Mouse (Mus musculus) midbrain, postnatal 0 days (tissue): Measurements from ENCODE around the gene Hapln2. TPM values are rescaled to one million over a fixed set of nuclear protein-coding genes. Genes with fewer than 3 reads are reported as not detected.
A peak's percentile ranks its signal among the peaks of the same experiment; 100 is the strongest.

Experiments
- ATAC-seq: fragments of 200-750 bp; cut with Nextera tagmentation; 2 replicates; pipeline ENCODE4 v1.8.0; 2017; ENCODE audit warnings: moderate number of reproducible peaks, mild to moderate bottlenecking, moderate TSS enrichment, moderate library complexity; ENCODE audit not compliant: low FRiP score
- DNase-seq: peaks from one replicate; pipeline ENCODE4 v3.0.0-alpha.2; 2015; ENCODE audit warnings: low spot score
- H3K27ac ChIP-seq: fragments of 300-500 bp; sonication (generic); 2 replicates; pipeline ENCODE4 v1.5.1; 2014; ENCODE audit warnings: low read depth, mild to moderate bottlenecking, low read length, mixed read lengths
- H3K27me3 ChIP-seq: fragments of 300-500 bp; sonication (generic); 2 replicates; pipeline ENCODE4 v1.6.1; 2014; ENCODE audit warnings: low read length, control low read depth, mixed read lengths; ENCODE audit not compliant: insufficient read depth
- H3K36me3 ChIP-seq: fragments of 300-500 bp; sonication (generic); 2 replicates; pipeline ENCODE4 v1.6.1; 2014; ENCODE audit warnings: low read length, control low read depth, mixed read lengths; ENCODE audit not compliant: insufficient read depth
- H3K4me1 ChIP-seq: fragments of 300-500 bp; sonication (generic); 2 replicates; pipeline ENCODE4 v1.6.1; 2014; ENCODE audit warnings: mild to moderate bottlenecking, control low read depth, antibody characterized with exemption, low read length, mixed read lengths; ENCODE audit not compliant: insufficient read depth
- H3K4me2 ChIP-seq: fragments of 300-500 bp; sonication (generic); 2 replicates; pipeline ENCODE4 v1.6.1; 2014; ENCODE audit warnings: low read depth, mild to moderate bottlenecking, low read length, mixed read lengths; ENCODE audit not compliant: poor library complexity, severe bottlenecking
- H3K4me3 ChIP-seq: fragments of 300-500 bp; sonication (generic); 2 replicates; pipeline ENCODE4 v1.5.1; 2014; ENCODE audit warnings: low read depth, mild to moderate bottlenecking, low read length, moderate library complexity
- H3K9ac ChIP-seq: fragments of 300-500 bp; sonication (generic); replicated peaks from 2 replicates; pipeline ENCODE4 v1.6.1; 2014; ENCODE audit warnings: mild to moderate bottlenecking, low read length, moderate library complexity, mixed read lengths; ENCODE audit not compliant: poor library complexity, severe bottlenecking
- H3K9me3 ChIP-seq: fragments of 300-500 bp; sonication (generic); 2 replicates; pipeline ENCODE4 v1.6.1; 2016; ENCODE audit warnings: low read length, control low read depth
- CTCF ChIP-seq: IDR thresholded peaks from 2 replicates; pipeline ENCODE4 v1.5.1; 2016; ENCODE audit warnings: antibody characterized with exemption, mild to moderate bottlenecking
- WGBS: fragments of 180-500 bp; shearing (Covaris S2); extraction: QIAGEN DNeasy Blood & Tissue Kit; methylation state at CpG from one replicate; pipeline ENCODE4 v1.1.7; 2014; 5-methylcytosine and 5-hydroxymethylcytosine counted together
- polyA plus RNA-seq: library from polyadenylated mRNA; unstranded; fragments of >200 nt; fragmentation: Nextera tagmentation; extraction: Ambion mirVana; gene quantifications from 2 replicates; pipeline ENCODE4 v1.2.1, GENCODE M21; 2015
- total RNA-seq: library from RNA; depleted of rRNA; stranded (reverse); fragments of >200 nt; gene quantifications from 2 replicates; pipeline ENCODE4 v1.2.3, GENCODE M21; 2014

Hapln2 gene
- total and polyA plus RNA-seq, 2 experiments from 2014 or later: 0.85 to 3.0 TPM

DNA sequence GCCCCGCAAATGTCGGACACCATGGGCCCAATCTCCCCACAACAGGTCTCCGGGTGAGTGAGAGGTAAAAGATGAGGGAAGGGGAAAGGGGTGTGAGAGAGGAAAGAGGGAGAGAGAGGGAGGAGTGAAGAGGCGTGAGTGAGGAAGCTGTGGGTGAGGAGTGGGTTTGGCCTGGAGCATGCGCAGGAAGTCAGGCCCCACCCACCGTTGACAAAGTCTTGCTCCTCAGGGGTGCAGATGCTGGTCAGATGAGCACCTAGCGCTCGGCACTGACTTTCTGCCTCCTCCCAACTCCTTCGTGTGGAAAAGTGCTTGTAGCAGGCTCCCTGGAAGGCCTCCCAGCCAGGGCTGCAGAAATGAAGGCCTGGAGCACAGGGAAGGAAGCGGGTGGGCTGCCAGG, 37.4 kb downstream of the Hapln2 start:
- ATAC-seq: no peak
- TF ChIP-seq CTCF: no peak
- WGBS: 32% methylated on average over 10 of the region's 10 CpGs
- no peak overlapping the region for H3K9ac ChIP-seq
- no peaks in the 10 kb centered on the region for H3K9me3 ChIP-seq
- H3K36me3 ChIP-seq: peaks cover 3% of the 10 kb centered on the region; the same call in 1 of the 2 replicates
- peaks cover 3% of the 10 kb centered on the region; the same call in 1 of the 2 replicates for H3K4me1 ChIP-seq
- no peak overlapping the region for H3K4me3 ChIP-seq
- H3K27me3 ChIP-seq: peaks cover 16% of the 10 kb centered on the region
- no peak for DNase-seq
- no peak overlapping the region for H3K4me2 ChIP-seq
- H3K27ac ChIP-seq: no peak overlapping the region

GRCm38 (mm10) chr3:87988068-87988467, 39.3 kb downstream of the Hapln2 start:
- 9% methylated on average over 15 of the region's 15 CpGs for WGBS
- Histone ChIP-seq H3K9ac (peak overlapping the region; percentile 48), H3K4me1 (peaks cover 7% of the 10 kb centered on the region; the same call in 1 of the 2 replicates), H3K27me3 (peaks cover 2% of the 10 kb centered on the region; the same call in 1 of the 2 replicates), H3K9me3 (no peaks in the 10 kb centered on the region), H3K4me2 (peak overlapping the region; percentile 61), H3K36me3 (no peaks in the 10 kb centered on the region), H3K27ac (peak overlapping the region; percentile 65), H3K4me3 (peak overlapping the region; percentile 32)
- DNase-seq (no peak), ATAC-seq (0 out of 2 replicates have a peak, but pooled peaks have one; percentile 0)
- peak; percentile 37 for TF ChIP-seq CTCF

- Histone ChIP-seq H3K4me1 (peaks cover 11% of the 10 kb centered on the region; the same call in 1 of the 2 replicates), H3K36me3 (no peaks in the 10 kb centered on the region), H3K9me3 (no peaks in the 10 kb centered on the region), H3K27me3 (no peaks in the 10 kb centered on the region), H3K4me2 (peak overlapping the region; percentile 61), H3K4me3 (peak overlapping the region; percentile 32), H3K27ac (peak overlapping the region; percentile 65), H3K9ac (peak overlapping the region; percentile 48)
- WGBS: 1% methylated on average over 15 of the region's 15 CpGs
- peak; percentile 90 for DNase-seq
- no peak; the same call in 1 of the 2 replicates for TF ChIP-seq CTCF
- ATAC-seq: peak; percentile 77
Observed at GRCm38 (mm10) chr3:87987633-87988032, 39.8 kb downstream of the Hapln2 start.

DNA sequence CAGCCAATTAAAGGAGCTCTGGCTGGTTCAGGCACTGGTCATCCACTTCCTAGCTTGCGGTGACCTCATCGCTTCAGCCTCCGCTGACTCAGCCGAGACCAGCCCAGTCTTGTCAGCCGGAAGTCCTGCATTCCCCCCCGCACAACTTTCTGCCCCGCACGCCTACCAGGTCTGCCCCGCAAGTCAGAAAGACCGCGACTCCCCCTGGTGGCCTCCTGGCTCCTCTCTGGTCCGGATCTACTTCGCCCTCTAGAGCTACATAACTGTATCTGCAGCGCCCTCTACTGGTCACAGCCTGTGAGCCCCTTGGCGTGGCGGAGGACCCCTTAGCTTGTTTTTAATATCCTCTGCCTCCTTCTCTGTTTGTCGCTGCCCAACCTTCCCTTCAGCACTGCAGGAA, 40.5 kb downstream of the Hapln2 start:
- DNase-seq (peak; percentile 98), ATAC-seq (peak; percentile 80)
- Histone ChIP-seq H3K27me3 (no peaks in the 10 kb centered on the region), H3K4me2 (peak overlapping the region; percentile 61), H3K9ac (peak overlapping the region; percentile 48; the same call in 1 of the 2 replicates), H3K36me3 (no peaks in the 10 kb centered on the region), H3K9me3 (no peaks in the 10 kb centered on the region), H3K27ac (peak overlapping the region; percentile 65), H3K4me1 (peaks cover 15% of the 10 kb centered on the region; the same call in 1 of the 2 replicates), H3K4me3 (peak overlapping the region; percentile 32)
- whole genome bisulfite sequencing: 0% methylated on average over 17 of the region's 17 CpGs
- TF ChIP-seq CTCF: peak; percentile 99

DNA sequence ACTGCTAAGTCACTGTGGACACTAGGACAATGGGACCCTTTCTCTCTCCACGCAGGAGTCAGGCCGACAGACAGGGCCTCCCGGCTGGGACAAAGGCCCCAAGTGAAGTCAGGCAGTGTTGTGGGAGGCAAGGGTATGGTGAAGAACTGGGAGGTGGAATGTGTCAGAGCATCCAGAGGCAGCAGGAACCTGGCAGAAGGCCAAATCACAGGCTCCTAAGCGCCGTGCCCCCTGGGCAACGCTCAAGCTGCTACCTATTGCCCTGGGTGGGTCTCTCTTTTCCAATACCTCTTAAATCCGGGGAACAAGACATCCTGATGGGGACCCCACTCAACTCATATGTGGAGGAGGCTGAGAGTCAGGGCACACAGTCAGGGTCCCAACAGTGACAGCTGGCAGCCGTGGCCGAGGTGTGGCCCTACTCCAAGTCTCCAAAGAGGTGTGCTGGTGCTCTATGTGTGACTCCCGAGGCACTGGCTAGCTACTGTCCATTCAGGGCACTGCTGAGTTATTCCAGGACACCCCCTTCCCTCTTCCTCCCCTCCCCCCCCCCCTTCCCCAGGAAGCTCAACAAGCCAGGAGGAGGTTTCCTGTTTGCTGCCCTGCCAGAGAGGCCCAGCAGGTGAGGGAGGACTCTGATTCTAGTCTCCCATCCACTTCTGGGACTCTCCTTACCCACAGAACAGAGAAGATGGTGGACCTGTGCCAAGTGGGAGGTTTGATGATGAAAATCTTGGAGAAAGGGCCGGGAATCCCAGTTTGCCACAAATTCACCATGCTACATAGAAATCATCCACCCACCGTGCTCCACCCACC, 41.7 kb downstream of the Hapln2 start:
- ATAC-seq (no peak), DNase-seq (no peak)
- Histone ChIP-seq H3K27me3 (no peaks in the 10 kb centered on the region), H3K27ac (no peak overlapping the region), H3K9ac (no peak overlapping the region), H3K4me3 (no peak overlapping the region), H3K4me1 (peaks cover 15% of the 10 kb centered on the region; the same call in 1 of the 2 replicates), H3K36me3 (no peaks in the 10 kb centered on the region), H3K9me3 (no peaks in the 10 kb centered on the region), H3K4me2 (no peak overlapping the region)
- WGBS: 23% methylated on average over 12 of the region's 12 CpGs
- no peak for TF ChIP-seq CTCF

GRCm38 (mm10) chr3:87984094-87984493, 43.3 kb downstream of the Hapln2 start:
- Histone ChIP-seq H3K9me3 (no peaks in the 10 kb centered on the region), H3K36me3 (no peaks in the 10 kb centered on the region), H3K4me2 (no peak overlapping the region), H3K27ac (no peak overlapping the region), H3K4me3 (no peak overlapping the region), H3K9ac (no peak overlapping the region), H3K4me1 (peaks cover 15% of the 10 kb centered on the region; the same call in 1 of the 2 replicates), H3K27me3 (no peaks in the 10 kb centered on the region)
- ATAC-seq (no peak), DNase-seq (no peak)
- 46% methylated on average over 3 of the region's 3 CpGs for WGBS
- TF ChIP-seq CTCF: no peak
